Mouse (Mus musculus) layer of hippocampus, adult 2 months (tissue): ENCODE measurements around the gene Tmem30c. TPM values are rescaled to one million over a fixed set of nuclear protein-coding genes. Genes with fewer than 3 reads are reported as not detected.

ENCODE experiments used
- DNase-seq, 2 experiments: peaks; one replicate each; pipeline ENCODE4 v3.0.0; 2022; ENCODE audit warnings: low spot score in 2 of 2
- H3K27ac ChIP-seq: fragments of 200-600 bp; 2 replicates; pipeline ENCODE4 v1.8.1; 2022
- H3K4me3 ChIP-seq: fragments of 200-600 bp; 2 replicates; pipeline ENCODE4 v1.8.1; 2022; ENCODE audit warnings: mild to moderate bottlenecking
- CTCF ChIP-seq: fragments of 200-600 bp; conservative IDR thresholded peaks from 2 replicates; pipeline ENCODE4 v1.8.1; 2022; ENCODE audit warnings: antibody characterized with exemption, mild to moderate bottlenecking, moderate library complexity
- long read RNA-seq, 2 experiments: library from polyadenylated mRNA; stranded (forward); transcript quantifications; one replicate each; pipeline ENCODE4 v2.0.0; 2021; ENCODE audit warnings: borderline mapping rate in 2 of 2
- total RNA-seq, 2 experiments: library from RNA; stranded (reverse); gene quantifications; 2 replicates each; pipeline ENCODE4 v1.2.3; 2021

The Tmem30c gene
- total RNA-seq: under 1 TPM; 0.23 to 0.44 TPM
- long read RNA-seq, experiment 1: 0 reads
- long read RNA-seq, experiment 2: 0 reads

DNA sequence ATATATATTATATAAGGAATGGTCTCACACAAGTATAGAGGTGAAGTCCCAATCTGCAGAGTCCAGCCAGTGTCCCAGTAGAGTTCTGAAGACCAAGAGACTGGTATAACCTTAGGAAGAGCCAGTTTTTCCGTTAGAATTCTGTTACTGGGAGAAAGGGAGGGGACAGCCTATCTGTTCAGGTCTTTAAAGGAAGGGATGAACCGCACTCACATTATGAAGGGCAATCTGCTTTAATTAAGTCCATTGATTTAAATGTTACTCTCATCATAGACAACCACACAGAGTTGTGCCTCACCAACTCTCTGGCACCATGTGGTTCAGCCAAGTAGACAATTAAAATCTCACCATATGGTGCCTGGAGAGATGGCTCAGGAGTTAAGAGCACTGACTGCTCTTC, at the start of gene Tmem30c:
Gene Tmem30c (minus strand): TSS at position 101 of the 400 bp plus-strand sequence.
- no peak within 1 kb of the TSS for H3K27ac ChIP-seq
- no peak for DNase-seq
- TF ChIP-seq CTCF: no peak

GRCm38 (mm10) chr16:57340613-57340898, 47.9 kb upstream of the Tmem30c start:
- no peak for TF ChIP-seq CTCF
- no peak overlapping the region for H3K4me3 ChIP-seq
- no peak overlapping the region for H3K27ac ChIP-seq
- no peak for DNase-seq

More for the DNA sequence above, at the start of gene Tmem30c:
- H3K4me3 ChIP-seq: no peak within 1 kb of the TSS

- TF ChIP-seq CTCF: no peak
- H3K4me3 ChIP-seq: no peak overlapping the region
- no peak for DNase-seq
- no peak overlapping the region for H3K27ac ChIP-seq
These were observed 47.3 kb upstream of the Tmem30c start for GRCm38 (mm10) chr16:57339765-57340612.

- Histone ChIP-seq H3K27ac (peak overlapping the region; percentile 18; the same call in 1 of the 2 replicates), H3K4me3 (no peak overlapping the region)
- no peak for DNase-seq
- no peak for TF ChIP-seq CTCF
These were observed 44.2 kb upstream of the Tmem30c start for GRCm38 (mm10) chr16:57336770-57337423.

- DNase-seq: no peak
- TF ChIP-seq CTCF: no peak
- H3K4me3 ChIP-seq: no peak overlapping the region
These were observed 39.6 kb upstream of the Tmem30c start for GRCm38 (mm10) chr16:57332301-57332700.

DNA sequence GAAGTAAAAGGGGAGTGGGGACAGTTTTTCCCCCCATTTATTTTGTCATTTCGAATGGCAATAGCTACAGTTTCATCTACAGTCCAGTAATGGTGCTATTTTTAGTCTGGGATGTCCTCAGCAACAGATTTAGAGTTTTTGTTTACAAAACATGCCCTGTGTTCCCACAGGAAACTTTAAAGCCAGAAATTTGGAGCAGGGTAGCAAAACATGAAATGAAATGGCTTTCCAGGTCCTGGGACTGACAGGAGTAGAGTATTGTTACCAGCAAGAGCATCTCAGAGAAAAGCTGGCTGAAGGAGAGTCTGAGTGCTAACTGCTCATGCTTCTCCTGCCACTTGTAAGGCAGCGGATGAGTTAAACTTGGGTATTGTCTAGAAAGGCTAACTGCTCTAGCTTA, 37.4 kb upstream of the Tmem30c start:
- DNase-seq: no peak
- TF ChIP-seq CTCF: no peak
- no peak overlapping the region for H3K4me3 ChIP-seq
- no peak overlapping the region for H3K27ac ChIP-seq

More at GRCm38 (mm10) chr16:57332301-57332700, 39.6 kb upstream of the Tmem30c start:
- no peak overlapping the region for H3K27ac ChIP-seq

- H3K27ac ChIP-seq: no peak overlapping the region
- TF ChIP-seq CTCF: no peak
- DNase-seq: no peak
- H3K4me3 ChIP-seq: no peak overlapping the region
These were observed 36.4 kb upstream of the Tmem30c start for GRCm38 (mm10) chr16:57329028-57329427.

DNA sequence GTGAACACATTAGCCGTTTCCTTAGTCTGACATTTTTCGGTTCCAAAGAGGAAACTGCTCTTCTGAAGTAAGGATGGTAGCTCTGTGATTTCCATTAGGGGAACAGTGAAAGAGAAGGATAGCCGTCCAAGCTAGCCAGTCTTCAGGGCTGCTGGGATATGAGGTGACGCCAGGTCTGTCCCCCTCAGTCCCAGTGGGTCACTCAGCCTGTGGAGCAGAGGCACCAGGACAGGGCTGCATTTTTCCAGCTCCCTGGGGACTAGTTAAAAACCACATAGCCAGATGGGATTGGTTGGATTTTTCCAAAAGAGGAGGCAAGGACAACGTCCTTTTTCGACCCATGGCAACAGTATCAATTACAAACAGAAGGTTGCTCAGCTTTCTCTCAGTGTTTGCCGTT, 34.3 kb upstream of the Tmem30c start:
- no peak for TF ChIP-seq CTCF
- DNase-seq: no peak
- no peak overlapping the region for H3K27ac ChIP-seq

GRCm38 (mm10) chr16:57319284-57320124, 26.8 kb upstream of the Tmem30c start:
- no peak for DNase-seq
- no peak for TF ChIP-seq CTCF
- Histone ChIP-seq H3K27ac (no peak overlapping the region), H3K4me3 (no peak overlapping the region)

More for the DNA sequence above, 34.3 kb upstream of the Tmem30c start:
- H3K4me3 ChIP-seq: no peak overlapping the region

DNA sequence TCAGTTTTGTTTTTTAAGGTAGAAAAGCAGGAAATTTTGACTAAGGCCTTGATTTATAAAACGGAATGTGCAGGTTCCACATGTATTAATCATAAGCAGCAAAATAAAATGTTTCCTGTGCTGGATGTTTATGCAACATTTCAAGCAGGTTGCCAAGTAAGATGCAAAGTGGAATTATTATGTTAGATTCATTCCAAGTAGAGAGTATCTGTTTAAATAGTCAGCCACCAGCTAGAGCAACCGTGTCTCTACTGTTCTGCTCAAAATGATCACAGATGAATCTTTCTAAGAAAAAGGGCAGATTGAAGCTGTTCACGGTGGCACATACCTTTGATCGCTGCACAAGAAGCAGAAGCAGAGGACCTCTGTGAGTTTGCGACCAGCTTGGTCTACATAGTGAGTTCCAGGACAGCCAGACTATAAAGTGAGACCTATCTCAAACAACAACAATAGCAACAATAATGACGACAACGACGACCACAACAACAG, 26.0 kb upstream of the Tmem30c start:
- H3K27ac ChIP-seq: peak overlapping the region; percentile 28; the same call in 1 of the 2 replicates
- H3K4me3 ChIP-seq: no peak overlapping the region
- no peak for DNase-seq
- TF ChIP-seq CTCF: no peak

GRCm38 (mm10) chr16:57317882-57318636, 25.4 kb upstream of the Tmem30c start:
- DNase-seq: no peak
- no peak for TF ChIP-seq CTCF
- Histone ChIP-seq H3K27ac (peak overlapping the region; percentile 28; the same call in 1 of the 2 replicates), H3K4me3 (no peak overlapping the region)

DNA sequence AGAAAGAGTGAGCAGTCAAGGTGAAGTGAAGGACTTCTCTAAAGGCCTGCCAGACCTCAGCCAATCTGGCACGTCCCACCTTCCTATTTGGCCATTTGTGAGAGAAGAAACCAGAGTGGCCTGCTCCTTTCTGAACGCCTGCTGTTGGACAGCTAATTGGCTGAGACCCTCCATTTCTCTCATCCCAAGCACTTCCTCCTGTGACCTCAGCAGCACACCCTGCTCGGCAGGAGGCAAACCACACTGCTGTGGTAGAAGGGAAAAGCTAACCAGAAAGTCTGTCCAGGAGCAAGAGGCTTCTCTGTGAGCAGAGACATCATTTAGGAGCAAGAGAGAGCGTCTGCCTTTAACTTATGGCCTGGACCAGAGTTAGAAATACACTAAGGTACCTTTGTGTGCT, 24.5 kb upstream of the Tmem30c start:
- Histone ChIP-seq H3K4me3 (no peak overlapping the region), H3K27ac (no peak overlapping the region)
- no peak for TF ChIP-seq CTCF
- no peak for DNase-seq
